Mouse (Mus musculus): ENCODE results near the gene Akr1d1. TPM values are rescaled to one million over a fixed set of nuclear protein-coding genes. Genes with fewer than 3 reads are reported as not detected.

The Akr1d1 gene
- polyA plus RNA-seq, 1 experiment: not detected

DNA sequence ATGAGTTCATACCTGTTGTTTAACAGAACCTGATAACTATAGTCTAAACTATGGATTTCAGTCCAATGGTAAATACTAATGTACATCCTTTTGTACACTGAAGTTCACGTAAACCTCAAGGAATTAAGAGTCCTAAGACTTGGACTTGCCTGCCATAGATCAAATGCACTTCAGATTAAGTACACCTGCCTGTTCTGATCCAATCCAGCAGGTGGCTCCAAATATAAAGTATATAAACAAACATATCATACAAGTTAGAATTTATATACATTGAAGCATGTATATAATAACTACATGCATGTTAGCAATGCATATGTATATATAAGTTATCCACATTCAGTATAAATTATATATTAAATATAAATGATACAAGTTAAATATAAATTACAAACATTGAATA is 33.1 kb upstream of the Akr1d1 start:
- Histone ChIP-seq H3K4me1 (replicated peaks; ENCODE audit: control insufficient read depth, insufficient read depth, low read length) (no peaks in the 10 kb centered on the region), H3K4me3 (ENCODE audit: control insufficient read depth, insufficient read depth, low read length) (no peak overlapping the region), H3K36me3 (ENCODE audit: control insufficient read depth, insufficient read depth, low read length) (no peaks in the 10 kb centered on the region), H3K27me3 (ENCODE audit: control insufficient read depth, insufficient read depth, low read length) (no peaks in the 10 kb centered on the region), H3K27ac (ENCODE audit: control insufficient read depth, insufficient read depth, low read length) (no peak overlapping the region)
- TF ChIP-seq CTCF (IDR thresholded peaks at IDR 0.05; ENCODE audit: borderline replicate concordance, control insufficient read depth, extremely low read depth, insufficient read depth, low read length, poor library complexity) (no peak), POLR2A (IDR thresholded peaks at IDR 0.05; ENCODE audit: control insufficient read depth, extremely low read depth, insufficient read depth, low read length, poor library complexity) (no peak)
- 95% methylated on average over 1 of the region's 1 CpGs for WGBS
- no peak for DNase-seq

DNA sequence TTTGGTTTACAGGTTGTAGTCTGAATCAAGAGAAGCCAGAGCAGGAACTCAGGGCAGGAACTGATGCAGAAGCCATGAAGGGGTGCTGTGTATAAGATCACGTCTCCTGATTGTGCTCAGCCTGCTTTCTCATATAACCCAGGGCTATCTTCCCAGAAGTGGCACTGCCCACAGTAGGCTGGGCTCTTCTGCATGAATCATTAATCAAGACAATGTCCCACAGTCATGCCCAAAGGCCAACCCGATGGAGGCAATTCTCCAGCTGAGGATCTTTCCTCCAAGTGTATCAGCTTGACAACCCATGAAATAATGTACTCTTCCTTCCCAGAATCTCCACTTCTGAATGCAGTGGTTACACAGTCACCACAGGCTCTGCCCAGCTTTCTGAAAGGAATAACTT is 24.4 kb upstream of the Akr1d1 start:
- Histone ChIP-seq H3K4me1 (replicated peaks; ENCODE audit: control insufficient read depth, insufficient read depth, low read length) (no peaks in the 10 kb centered on the region), H3K36me3 (ENCODE audit: control insufficient read depth, insufficient read depth, low read length) (no peaks in the 10 kb centered on the region), H3K27ac (ENCODE audit: control insufficient read depth, insufficient read depth, low read length) (no peak overlapping the region), H3K4me3 (ENCODE audit: control insufficient read depth, insufficient read depth, low read length) (no peak overlapping the region), H3K27me3 (ENCODE audit: control insufficient read depth, insufficient read depth, low read length) (no peaks in the 10 kb centered on the region)
- no peak for DNase-seq
- 87% methylated on average over 2 of the region's 2 CpGs for WGBS
- TF ChIP-seq POLR2A (IDR thresholded peaks at IDR 0.05; ENCODE audit: control insufficient read depth, extremely low read depth, insufficient read depth, low read length, poor library complexity) (no peak), CTCF (IDR thresholded peaks at IDR 0.05; ENCODE audit: borderline replicate concordance, control insufficient read depth, extremely low read depth, insufficient read depth, low read length, poor library complexity) (no peak)

DNA sequence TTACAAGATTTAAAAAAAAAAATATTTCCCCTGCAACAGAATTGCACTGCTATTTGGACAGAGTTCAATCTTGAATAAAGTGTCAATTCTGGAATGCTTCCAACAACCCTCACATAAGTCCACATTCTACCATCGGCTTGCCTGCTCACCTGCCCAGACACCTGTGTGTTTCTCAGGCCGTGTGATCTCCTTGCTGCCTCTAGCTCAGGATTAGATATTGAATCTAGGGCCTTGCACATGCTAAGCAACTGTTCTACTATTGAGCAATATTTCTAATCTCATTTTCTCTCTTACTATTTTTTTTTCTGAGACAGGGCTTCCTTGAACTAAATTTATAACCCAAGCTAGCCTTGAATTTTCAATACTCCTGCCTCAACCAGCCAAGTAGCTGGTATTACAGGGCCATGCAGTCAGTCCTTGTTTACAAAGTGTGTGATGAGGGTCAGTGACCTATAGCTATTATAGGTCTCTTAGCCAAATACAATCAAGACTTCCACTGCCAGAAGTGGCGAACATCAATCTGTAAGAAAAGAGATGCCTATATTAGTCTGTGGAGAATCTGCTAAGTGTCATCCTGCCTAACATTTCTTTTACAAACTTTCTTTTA is 23.0 kb upstream of the Akr1d1 start:
- no peaks in the 10 kb centered on the region for H3K4me1 ChIP-seq (replicated peaks; ENCODE audit: control insufficient read depth, insufficient read depth, low read length)
- TF ChIP-seq POLR2A (IDR thresholded peaks at IDR 0.05; ENCODE audit: control insufficient read depth, extremely low read depth, insufficient read depth, low read length, poor library complexity) (no peak), CTCF (IDR thresholded peaks at IDR 0.05; ENCODE audit: borderline replicate concordance, control insufficient read depth, extremely low read depth, insufficient read depth, low read length, poor library complexity) (no peak)
- H3K27me3 ChIP-seq (ENCODE audit: control insufficient read depth, insufficient read depth, low read length): no peaks in the 10 kb centered on the region
- no peak overlapping the region for H3K27ac ChIP-seq (ENCODE audit: control insufficient read depth, insufficient read depth, low read length)
- H3K36me3 ChIP-seq (ENCODE audit: control insufficient read depth, insufficient read depth, low read length): no peaks in the 10 kb centered on the region
- no peak for DNase-seq
- H3K4me3 ChIP-seq (ENCODE audit: control insufficient read depth, insufficient read depth, low read length): no peak overlapping the region
- WGBS: 91% methylated on average over 3 of the region's 3 CpGs

DNA sequence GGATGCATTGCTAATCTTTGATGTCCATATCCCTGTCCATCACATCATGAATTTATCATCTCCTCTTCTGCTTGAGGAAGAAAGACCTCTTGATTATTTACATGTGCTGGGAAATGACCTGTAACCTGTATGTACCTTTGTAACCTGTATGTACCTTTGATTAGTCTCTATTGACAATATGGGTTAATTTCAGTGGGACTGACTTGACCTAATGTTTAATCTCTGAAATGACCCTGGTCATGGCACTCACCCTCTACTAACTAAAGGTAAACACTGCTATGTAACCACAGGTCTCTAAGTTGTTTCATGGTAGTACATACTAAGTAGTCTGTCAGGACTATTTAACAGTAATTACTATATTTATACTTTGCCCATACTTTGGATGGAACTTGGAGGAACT is 19.2 kb upstream of the Akr1d1 start:
- DNase-seq: no peak
- no peaks in the 10 kb centered on the region for H3K4me1 ChIP-seq (replicated peaks; ENCODE audit: control insufficient read depth, insufficient read depth, low read length)
- H3K4me3 ChIP-seq (ENCODE audit: control insufficient read depth, insufficient read depth, low read length): no peak overlapping the region
- TF ChIP-seq POLR2A (IDR thresholded peaks at IDR 0.05; ENCODE audit: control insufficient read depth, extremely low read depth, insufficient read depth, low read length, poor library complexity): no peak
- no peak for TF ChIP-seq CTCF (IDR thresholded peaks at IDR 0.05; ENCODE audit: borderline replicate concordance, control insufficient read depth, extremely low read depth, insufficient read depth, low read length, poor library complexity)
- no peak overlapping the region for H3K27ac ChIP-seq (ENCODE audit: control insufficient read depth, insufficient read depth, low read length)
- H3K27me3 ChIP-seq (ENCODE audit: control insufficient read depth, insufficient read depth, low read length): no peaks in the 10 kb centered on the region
- H3K36me3 ChIP-seq (ENCODE audit: control insufficient read depth, insufficient read depth, low read length): no peaks in the 10 kb centered on the region

DNA sequence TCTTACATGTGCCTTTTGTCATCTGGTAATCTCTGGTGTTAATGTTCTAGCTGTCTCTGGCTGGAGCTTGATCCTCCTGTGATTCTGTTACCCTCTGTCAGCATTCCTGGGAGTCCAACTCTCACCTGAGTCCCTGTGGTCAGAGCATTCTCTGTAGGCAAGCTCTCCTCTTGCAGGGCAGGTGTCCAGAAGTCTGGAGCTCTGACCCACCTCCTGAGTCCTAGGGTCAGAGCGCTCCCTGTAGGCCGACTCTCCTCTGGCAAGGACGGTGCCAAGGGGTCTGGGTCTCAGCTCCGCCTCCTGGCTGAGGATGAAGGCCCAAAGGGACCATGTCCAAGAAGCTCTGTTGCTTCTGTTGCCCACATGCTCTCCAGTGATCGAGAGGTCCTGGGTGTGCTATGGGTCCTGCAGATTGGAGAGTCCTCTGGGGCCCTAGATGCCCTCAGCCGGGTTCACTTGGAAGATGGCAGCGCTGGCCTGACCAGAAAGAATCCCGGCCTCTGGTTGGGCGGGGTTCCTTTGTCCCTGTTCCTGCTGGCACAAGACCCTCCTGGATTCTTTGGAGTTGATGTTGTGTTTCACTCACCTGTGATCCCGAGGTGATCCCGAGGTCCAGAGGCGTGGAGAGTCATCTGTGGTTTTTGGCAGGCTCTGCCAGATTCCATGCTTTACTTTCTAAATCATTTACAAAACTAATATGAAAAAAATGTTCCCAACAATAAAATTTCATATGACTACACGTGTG is 9.2 kb upstream of the Akr1d1 start:
- H3K27me3 ChIP-seq (ENCODE audit: control insufficient read depth, insufficient read depth, low read length): no peaks in the 10 kb centered on the region
- no peaks in the 10 kb centered on the region for H3K4me1 ChIP-seq (replicated peaks; ENCODE audit: control insufficient read depth, insufficient read depth, low read length)
- H3K4me3 ChIP-seq (ENCODE audit: control insufficient read depth, insufficient read depth, low read length): no peak overlapping the region
- TF ChIP-seq CTCF (IDR thresholded peaks at IDR 0.05; ENCODE audit: borderline replicate concordance, control insufficient read depth, extremely low read depth, insufficient read depth, low read length, poor library complexity) (no peak), POLR2A (IDR thresholded peaks at IDR 0.05; ENCODE audit: control insufficient read depth, extremely low read depth, insufficient read depth, low read length, poor library complexity) (no peak)
- H3K27ac ChIP-seq (ENCODE audit: control insufficient read depth, insufficient read depth, low read length): no peak overlapping the region
- no peak for DNase-seq
- 95% methylated on average over 13 of the region's 13 CpGs for WGBS
- H3K36me3 ChIP-seq (ENCODE audit: control insufficient read depth, insufficient read depth, low read length): no peaks in the 10 kb centered on the region

DNA sequence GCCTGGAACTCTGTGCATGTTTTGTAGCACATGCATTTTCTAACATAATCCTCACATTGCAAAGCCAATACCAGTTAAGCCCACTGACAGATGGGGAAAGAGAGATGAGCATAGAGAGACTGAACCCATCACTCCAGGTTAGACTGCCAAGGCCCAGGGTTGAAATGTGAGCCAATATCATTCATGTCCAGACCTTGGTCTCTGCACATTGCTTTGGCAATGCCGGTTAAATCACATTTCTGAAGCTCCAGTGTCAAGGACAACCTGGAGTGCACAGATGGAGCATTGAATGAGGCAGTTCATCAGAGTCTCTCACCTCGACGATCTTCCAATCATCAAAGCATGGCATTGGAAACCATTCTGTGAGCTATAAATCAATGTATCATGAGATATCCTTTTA is 2.1 kb downstream of the Akr1d1 start:
- no peaks in the 10 kb centered on the region for H3K4me1 ChIP-seq (replicated peaks; ENCODE audit: control insufficient read depth, insufficient read depth, low read length)
- TF ChIP-seq POLR2A (IDR thresholded peaks at IDR 0.05; ENCODE audit: control insufficient read depth, extremely low read depth, insufficient read depth, low read length, poor library complexity): no peak
- TF ChIP-seq CTCF (IDR thresholded peaks at IDR 0.05; ENCODE audit: borderline replicate concordance, control insufficient read depth, extremely low read depth, insufficient read depth, low read length, poor library complexity): no peak
- no peaks in the 10 kb centered on the region for H3K27me3 ChIP-seq (ENCODE audit: control insufficient read depth, insufficient read depth, low read length)
- WGBS: 95% methylated on average over 3 of the region's 3 CpGs
- H3K27ac ChIP-seq (ENCODE audit: control insufficient read depth, insufficient read depth, low read length): no peak overlapping the region
- DNase-seq: no peak
- no peak overlapping the region for H3K4me3 ChIP-seq (ENCODE audit: control insufficient read depth, insufficient read depth, low read length)
- no peaks in the 10 kb centered on the region for H3K36me3 ChIP-seq (ENCODE audit: control insufficient read depth, insufficient read depth, low read length)
